Mouse (Mus musculus): Measurements from ENCODE around the gene Cuta. TPM values are rescaled to one million over a fixed set of nuclear protein-coding genes. Genes with fewer than 3 reads are reported as not detected.
"Not testable (repeated sequence)": the region's sequence is repeated elsewhere in the genome, so short reads cannot be mapped to it uniquely, and the experiment has no call there.

The Cuta gene
- total RNA-seq, 2 experiments from 2014 or later, result 105 to 107 TPM

DNA sequence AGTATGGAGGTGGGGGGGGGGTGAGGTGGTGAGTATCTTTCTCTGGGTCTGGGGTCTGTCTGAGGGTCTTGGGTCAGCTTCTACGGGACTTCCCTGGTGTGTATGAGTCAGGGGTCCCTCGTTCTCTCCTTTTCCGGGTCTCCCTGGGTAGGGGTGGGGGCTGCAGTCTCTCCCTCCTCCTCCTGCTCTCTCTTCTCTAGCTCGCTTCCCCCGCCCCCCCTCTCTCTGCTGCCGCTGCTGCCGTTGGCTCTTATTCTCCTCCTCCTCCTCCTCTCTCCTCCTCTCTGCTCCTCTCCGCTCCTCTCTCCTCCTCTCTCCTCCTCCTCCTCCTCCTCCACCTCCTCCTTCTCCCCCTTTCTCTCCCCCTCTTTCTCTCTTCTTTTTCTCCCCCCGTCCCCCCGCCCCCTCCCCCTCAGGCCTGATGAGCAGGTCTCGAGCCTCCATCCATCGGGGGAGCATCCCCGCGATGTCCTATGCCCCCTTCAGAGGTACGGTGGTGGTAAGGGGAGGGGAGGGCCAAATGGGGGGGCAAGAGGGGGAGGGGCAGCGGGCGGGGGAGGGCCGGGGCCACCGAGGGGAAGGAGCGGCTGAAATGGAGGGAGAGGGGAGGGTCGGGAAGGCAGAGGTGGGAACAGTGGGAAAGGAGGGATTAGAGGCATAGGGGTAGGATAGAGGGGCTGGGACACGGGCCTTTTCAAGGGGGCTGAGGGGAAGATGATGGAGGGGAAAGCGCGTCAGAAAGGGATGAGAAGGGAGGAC lies 1.8 kb upstream of the Cuta start, which contains the start of gene Syngap1:
TSS of gene Syngap1 (plus strand) at position 223 of the 759 bp plus-strand sequence.
- intact Hi-C loops (cut with DNase I), result no loop called here

GRCm38 (mm10) chr17:26939973-26940300 lies 568 bp upstream of the Cuta start:
- no peak for DNase-seq (ENCODE audit: extremely low spot score in 1 of 2, low spot score in 2 of 2)
- intact Hi-C loops (cut with DNase I), result loop anchor here (5.0 kb wide), 1 partner anchor 87 kb away; the partner anchor contains the start of gene Bak1

More for the DNA sequence above, 1.8 kb upstream of the Cuta start, which contains the start of gene Syngap1:
- DNase-seq (ENCODE audit: extremely low spot score in 1 of 2, low spot score in 2 of 2), result peak in 1 of 2 experiments; percentile 81

- intact Hi-C loops (cut with DNase I), result loop anchor here (5.0 kb wide), 1 partner anchor 89 kb away; the partner anchor contains the start of gene Bak1
- peak in 1 of 2 experiments; percentile 63 for DNase-seq (ENCODE audit: extremely low spot score in 1 of 2, low spot score in 2 of 2)
Observed at GRCm38 (mm10) chr17:26938731-26939130, 638 bp downstream of the Cuta start.

GRCm38 (mm10) chr17:26937883-26938695 lies 1.3 kb downstream of the Cuta start:
- intact Hi-C loops (cut with DNase I), result loop anchor here (5.0 kb wide), 1 partner anchor 89 kb away; the partner anchor contains the start of gene Bak1
- no peak for DNase-seq (ENCODE audit: extremely low spot score in 1 of 2, low spot score in 2 of 2)

GRCm38 (mm10) chr17:26936921-26937695 lies 2.3 kb downstream of the Cuta start:
- intact Hi-C loops (cut with DNase I), result loop anchor here (5.0 kb wide), 1 partner anchor 90 kb away; the partner anchor contains the start of gene Bak1
- DNase-seq (ENCODE audit: extremely low spot score in 1 of 2, low spot score in 2 of 2), result peak in 1 of 2 experiments; percentile 35

DNA sequence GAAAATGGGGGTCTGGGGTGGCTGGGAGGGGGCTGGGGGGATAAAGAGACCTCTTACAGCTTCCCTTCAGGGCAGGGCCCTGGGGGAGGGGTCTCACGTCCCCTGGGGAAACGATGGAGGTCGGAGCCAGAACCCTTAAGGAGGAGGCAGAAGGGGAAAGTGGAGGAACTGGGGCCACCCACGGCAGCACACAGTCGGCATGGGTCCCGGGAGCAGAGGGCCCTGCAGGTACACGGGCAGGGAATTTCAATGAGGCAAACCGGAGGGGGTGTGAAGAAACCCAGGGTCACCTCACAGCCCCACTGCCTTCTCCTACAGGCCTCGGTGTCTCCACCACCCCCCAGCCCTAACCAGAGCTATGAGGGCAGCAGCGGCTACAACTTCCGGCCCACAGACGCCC lies 2.9 kb downstream of the Cuta start:
- intact Hi-C loops (cut with DNase I), result loop anchor here (5.0 kb wide), 1 partner anchor 91 kb away; the partner anchor contains the start of gene Bak1
- DNase-seq (ENCODE audit: extremely low spot score in 1 of 2, low spot score in 2 of 2), result peak in 1 of 2 experiments; percentile 34

GRCm38 (mm10) chr17:26935027-26935426 lies 4.3 kb downstream of the Cuta start:
- intact Hi-C loops (cut with DNase I), result loop anchor here (5.0 kb wide), 1 partner anchor 92 kb away; the partner anchor contains the start of gene Bak1

GRCm38 (mm10) chr17:26933885-26934827 lies 5.2 kb downstream of the Cuta start:
- DNase-seq (ENCODE audit: extremely low spot score in 1 of 2, low spot score in 2 of 2), result no peak
- intact Hi-C loops (cut with DNase I), result no loop called here

More at GRCm38 (mm10) chr17:26935027-26935426, 4.3 kb downstream of the Cuta start:
- DNase-seq (ENCODE audit: extremely low spot score in 1 of 2, low spot score in 2 of 2), result no peak

DNA sequence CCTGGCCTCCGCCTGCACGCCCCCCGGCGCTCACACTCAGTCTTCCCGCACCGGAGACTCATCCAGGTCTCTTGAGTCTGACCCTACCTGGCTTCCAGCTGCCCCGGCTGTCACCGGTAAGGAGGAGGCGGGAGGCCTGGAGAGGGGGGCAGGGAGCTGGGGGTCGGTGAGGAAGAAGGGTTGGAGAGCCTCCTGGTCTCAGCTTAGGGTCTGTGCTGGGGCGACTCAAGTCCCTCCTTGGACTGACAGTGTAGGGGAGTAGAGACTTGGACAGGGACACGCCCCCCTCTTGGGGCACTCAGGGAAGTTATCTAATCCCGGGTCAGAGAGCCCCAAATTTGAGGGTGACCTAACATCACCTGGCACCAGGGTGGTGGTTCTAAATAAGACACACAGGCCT lies 6.0 kb downstream of the Cuta start:
- intact Hi-C loops (cut with DNase I), result no loop called here

DNA sequence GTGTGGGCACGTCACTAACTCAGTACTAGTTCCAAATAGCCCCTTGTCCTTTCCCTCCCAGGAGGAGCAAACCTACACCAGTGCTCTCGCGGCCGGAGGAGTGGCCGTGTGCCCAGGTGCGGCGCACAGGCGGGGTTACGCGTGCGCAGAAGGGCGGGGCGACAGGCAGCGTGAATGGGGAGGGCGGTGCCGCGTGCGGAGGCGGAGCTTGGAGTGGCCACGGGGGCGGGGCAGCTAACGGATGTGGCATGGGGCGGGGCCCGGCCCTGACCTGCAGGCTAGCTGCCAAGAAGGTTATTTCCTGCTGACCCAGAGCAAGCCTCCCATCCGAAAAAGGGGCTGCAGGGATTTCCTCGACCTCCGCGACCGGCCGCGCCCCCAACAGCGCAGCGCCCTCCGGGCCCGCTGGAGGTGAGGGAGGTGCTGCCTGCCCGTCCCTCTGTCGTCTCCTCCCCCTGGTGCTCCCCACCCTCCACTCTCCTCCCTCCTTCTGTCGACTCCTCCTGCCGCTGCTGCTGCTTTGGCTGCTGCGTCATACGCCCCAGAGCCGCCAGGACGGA lies 6.5 kb downstream of the Cuta start, which contains the start of gene Phf1:
TSS of gene Phf1 (plus strand) at position 214 of the 560 bp plus-strand sequence.
- intact Hi-C loops (cut with DNase I), result no loop called here
- peak; percentile 85 to 96 for DNase-seq (ENCODE audit: extremely low spot score in 1 of 2, low spot score in 2 of 2)

More for the DNA sequence above, 6.0 kb downstream of the Cuta start:
- no peak for DNase-seq (ENCODE audit: extremely low spot score in 1 of 2, low spot score in 2 of 2)

DNA sequence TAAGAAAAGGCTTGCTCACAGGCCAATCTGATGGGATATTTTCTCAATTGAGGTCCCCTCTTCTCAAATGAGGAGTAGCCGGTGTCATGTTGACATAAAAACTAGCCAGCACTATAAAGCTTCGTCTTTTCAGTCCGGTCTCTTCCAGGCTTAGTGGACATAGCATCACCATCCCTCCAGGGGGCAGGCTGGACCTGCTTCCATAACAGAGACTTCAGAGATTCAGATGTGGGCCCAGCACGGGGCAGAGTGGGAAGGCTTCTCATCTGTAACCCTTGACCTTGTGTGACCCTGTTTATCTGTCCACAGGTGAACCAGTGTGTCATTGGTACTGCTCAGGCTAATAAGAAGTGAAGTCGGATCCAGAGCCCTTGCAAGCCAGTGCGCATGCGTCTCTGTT lies 7.6 kb downstream of the Cuta start:
- peak in 1 of 2 experiments; percentile 76 for DNase-seq (ENCODE audit: extremely low spot score in 1 of 2, low spot score in 2 of 2)
- intact Hi-C loops (cut with DNase I), result not testable (repeated sequence)

DNA sequence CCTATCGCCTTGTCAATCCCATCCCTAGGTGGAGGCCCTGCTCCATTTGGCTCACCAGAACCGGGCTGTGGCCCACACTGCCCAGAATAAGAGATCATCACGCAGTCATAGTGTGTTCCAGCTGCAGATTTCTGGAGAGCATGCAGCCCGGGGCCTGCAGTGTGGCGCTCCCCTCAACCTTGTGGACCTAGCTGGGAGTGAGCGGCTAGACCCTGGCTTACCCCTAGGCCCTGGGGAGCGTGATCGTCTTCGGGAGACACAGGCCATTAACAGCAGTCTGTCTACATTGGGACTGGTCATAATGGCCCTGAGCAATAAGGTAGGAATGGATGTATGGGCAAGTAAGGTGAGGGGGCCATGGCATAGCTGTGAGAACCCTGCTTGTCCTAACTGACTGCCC lies 14.0 kb downstream of the Cuta start:
- intact Hi-C loops (cut with DNase I); DNase-seq (ENCODE audit: extremely low spot score in 1 of 2, low spot score in 2 of 2): not testable (repeated sequence)

- DNase-seq (ENCODE audit: extremely low spot score in 1 of 2, low spot score in 2 of 2); intact Hi-C loops (cut with DNase I): not testable (repeated sequence)
Observed at GRCm38 (mm10) chr17:26922368-26922767, 17.0 kb downstream of the Cuta start.

DNA sequence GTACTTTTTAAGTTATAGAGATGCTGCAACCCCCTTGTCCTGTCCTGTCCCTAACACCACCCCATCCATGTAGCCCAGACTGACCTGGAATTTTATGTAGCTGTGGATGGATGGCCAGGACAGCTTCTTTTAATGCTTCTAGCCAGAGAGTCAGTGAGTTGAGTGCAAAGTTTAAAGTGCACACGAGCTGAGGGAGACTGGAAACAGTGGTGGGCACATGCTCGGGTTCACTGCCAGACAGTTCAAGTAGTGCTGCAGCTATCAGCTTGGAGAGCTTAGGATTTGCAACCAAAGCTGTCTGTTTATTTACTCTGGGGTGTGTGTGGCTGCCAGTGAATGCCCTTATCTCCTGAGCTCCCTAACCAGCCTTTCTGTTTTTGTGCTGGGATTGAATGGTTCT lies 19.9 kb downstream of the Cuta start:
- intact Hi-C loops (cut with DNase I); DNase-seq (ENCODE audit: extremely low spot score in 1 of 2, low spot score in 2 of 2): not testable (repeated sequence)

GRCm38 (mm10) chr17:26918343-26918742 lies 21.0 kb downstream of the Cuta start:
- intact Hi-C loops (cut with DNase I), result no loop called here
- DNase-seq (ENCODE audit: extremely low spot score in 1 of 2, low spot score in 2 of 2), result no peak

DNA sequence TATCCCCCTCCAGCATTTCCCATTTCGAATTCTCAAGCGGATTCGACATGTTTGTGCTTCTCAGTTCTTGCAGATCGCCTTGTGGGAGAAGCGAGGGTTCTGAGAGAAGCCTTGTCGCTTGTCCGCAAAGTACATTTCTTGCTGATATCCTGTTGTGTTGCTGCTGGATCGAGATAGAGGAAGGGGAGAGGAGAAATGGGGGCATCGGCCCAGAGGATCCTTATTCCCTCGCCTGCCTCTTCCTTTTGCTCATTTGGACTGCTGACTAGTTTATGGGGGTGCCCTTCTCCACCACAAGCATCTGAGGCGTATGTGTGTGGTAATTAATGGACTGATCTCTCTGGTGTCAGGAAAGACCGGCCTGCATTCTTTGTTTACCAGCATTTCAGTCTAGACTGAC lies 21.8 kb downstream of the Cuta start:
- intact Hi-C loops (cut with DNase I); DNase-seq (ENCODE audit: extremely low spot score in 1 of 2, low spot score in 2 of 2): not testable (repeated sequence)
